Mouse (Mus musculus): ENCODE measurements around the gene Arhgef7. TPM values are rescaled to one million over a fixed set of nuclear protein-coding genes. Genes with fewer than 3 reads are reported as not detected.
A peak's percentile ranks its signal among the peaks of the same experiment; 100 is the strongest.

The Arhgef7 gene
- polyA plus RNA-seq, 1 experiment from 2014 or later = 62.3 TPM

DNA sequence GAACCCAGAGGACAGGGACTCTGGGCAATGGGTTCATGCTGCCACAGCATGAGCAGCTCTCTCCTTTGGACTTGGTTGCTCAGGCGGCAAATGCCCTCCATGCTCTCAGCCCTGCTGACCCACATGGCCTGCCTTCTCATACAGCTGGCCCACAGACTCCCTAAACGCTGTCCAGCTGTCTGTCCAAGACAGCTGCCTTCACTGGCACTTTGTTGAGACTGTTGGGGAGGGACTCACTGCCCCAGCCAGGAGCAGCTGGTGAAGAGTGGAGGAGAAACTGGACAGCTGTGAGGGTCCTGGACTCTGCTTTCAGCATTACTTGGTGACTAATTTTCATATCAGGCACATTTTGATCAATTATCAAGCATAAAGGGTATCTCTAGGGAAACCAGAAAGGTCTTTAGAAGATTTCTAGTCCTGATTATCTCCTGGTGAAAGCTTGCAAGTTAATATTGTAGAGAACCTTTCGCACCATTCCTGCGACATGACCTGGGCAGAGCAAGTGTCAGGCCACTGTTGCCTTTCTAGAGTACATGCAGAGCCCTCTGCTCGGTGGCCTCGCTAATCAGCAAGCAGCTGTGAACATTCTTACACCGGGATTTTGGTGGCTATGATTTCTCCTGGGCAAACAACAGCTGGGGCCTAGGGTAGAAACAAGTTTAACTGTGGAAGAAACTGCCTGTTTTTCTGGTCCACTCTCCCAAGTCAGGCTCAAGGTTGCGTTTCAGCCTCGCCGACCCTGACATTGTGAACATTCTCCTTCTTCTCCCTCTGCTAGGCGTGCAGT, 25.8 kb downstream of the Arhgef7 start:
- 82% methylated on average over 11 of the region's 11 CpGs for WGBS
- H3K9me3 ChIP-seq (replicated peaks) = no peaks in the 10 kb centered on the region
- H3K9ac ChIP-seq (replicated peaks) = no peak overlapping the region
- no peak overlapping the region for H3K27ac ChIP-seq (replicated peaks)
- ATAC-seq (ENCODE audit: low FRiP score) = no peak
- H3K4me1 ChIP-seq = peaks cover 13% of the 10 kb centered on the region
- H3K36me3 ChIP-seq = no peaks in the 10 kb centered on the region
- H3K4me3 ChIP-seq (replicated peaks) = no peak overlapping the region
- no peak overlapping the region for H3K4me2 ChIP-seq
- H3K27me3 ChIP-seq (replicated peaks) = no peaks in the 10 kb centered on the region

- Histone ChIP-seq H3K9ac (replicated peaks) (no peak overlapping the region), H3K9me3 (replicated peaks) (no peaks in the 10 kb centered on the region), H3K4me3 (replicated peaks) (no peak overlapping the region), H3K36me3 (no peaks in the 10 kb centered on the region), H3K27ac (replicated peaks) (no peak overlapping the region), H3K4me2 (no peak overlapping the region), H3K4me1 (peaks cover 25% of the 10 kb centered on the region), H3K27me3 (replicated peaks) (no peaks in the 10 kb centered on the region)
- no peak for ATAC-seq (ENCODE audit: low FRiP score)
These were observed 27.2 kb downstream of the Arhgef7 start for GRCm38 (mm10) chr8:11754723-11755122.

GRCm38 (mm10) chr8:11755873-11756272, 28.4 kb downstream of the Arhgef7 start:
- H3K9me3 ChIP-seq (replicated peaks) = no peaks in the 10 kb centered on the region
- WGBS = 18% methylated on average over 5 of the region's 5 CpGs
- no peak overlapping the region for H3K4me2 ChIP-seq
- H3K36me3 ChIP-seq = no peaks in the 10 kb centered on the region
- no peak overlapping the region for H3K27ac ChIP-seq (replicated peaks)
- H3K9ac ChIP-seq (replicated peaks) = no peak overlapping the region
- no peaks in the 10 kb centered on the region for H3K27me3 ChIP-seq (replicated peaks)
- no peak for ATAC-seq (ENCODE audit: low FRiP score)
- no peak overlapping the region for H3K4me3 ChIP-seq (replicated peaks)
- peaks cover 26% of the 10 kb centered on the region for H3K4me1 ChIP-seq

GRCm38 (mm10) chr8:11757568-11758481, 30.3 kb downstream of the Arhgef7 start:
- Histone ChIP-seq H3K9me3 (replicated peaks) (no peaks in the 10 kb centered on the region), H3K27ac (replicated peaks) (peak overlapping the region; percentile 88), H3K27me3 (replicated peaks) (no peaks in the 10 kb centered on the region), H3K4me3 (replicated peaks) (peak overlapping the region; percentile 83), H3K4me1 (peaks cover 30% of the 10 kb centered on the region), H3K4me2 (peak overlapping the region; percentile 93), H3K36me3 (no peaks in the 10 kb centered on the region), H3K9ac (replicated peaks) (peak overlapping the region; percentile 81)
- WGBS = 3% methylated on average over 59 of the region's 59 CpGs
- peak; percentile 94 for ATAC-seq (ENCODE audit: low FRiP score)

DNA sequence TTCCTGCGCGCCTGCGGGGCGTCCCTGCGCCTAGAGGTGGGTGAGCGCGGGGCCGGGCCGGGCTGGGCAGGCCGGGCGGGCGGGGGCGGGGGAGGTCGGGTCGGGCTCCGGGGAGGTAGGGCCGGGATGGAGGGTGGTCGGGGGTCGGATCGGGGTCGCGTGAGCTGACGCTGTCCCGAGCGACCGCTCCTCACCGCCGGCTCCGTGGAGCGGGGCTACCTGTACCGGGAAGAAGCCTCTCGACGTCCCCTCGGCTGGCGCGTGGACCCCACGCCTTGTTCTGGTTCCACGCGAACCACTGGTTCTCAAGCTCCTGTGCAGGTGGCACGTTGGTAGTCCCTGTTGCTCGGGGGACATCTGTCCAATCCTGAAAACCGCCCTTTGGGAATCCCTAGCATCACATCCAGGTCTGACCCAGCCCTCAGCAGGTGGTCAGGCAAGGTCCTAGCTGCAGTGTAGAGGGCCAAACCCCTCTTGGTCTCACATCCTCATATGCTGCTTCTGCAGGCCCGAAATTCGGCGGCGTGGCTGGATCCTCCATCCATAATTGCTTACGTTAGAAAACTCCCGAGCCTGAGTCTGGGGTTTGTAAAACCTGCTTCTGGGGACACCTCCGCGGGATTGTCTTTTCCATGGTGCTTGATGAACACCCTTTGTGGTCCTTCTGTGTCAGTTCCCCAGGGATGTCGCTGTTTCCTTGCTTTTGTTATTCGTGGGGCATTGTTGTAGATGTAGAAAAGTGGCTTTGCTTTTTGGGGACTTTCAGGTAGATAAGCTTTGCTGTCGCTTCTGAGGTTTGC, 31.2 kb downstream of the Arhgef7 start:
- peak overlapping the region; percentile 81 for H3K9ac ChIP-seq (replicated peaks)
- WGBS = 1% methylated on average over 31 of the region's 53 CpGs
- H3K4me2 ChIP-seq = peak overlapping the region; percentile 93
- peak; percentile 25 for ATAC-seq (ENCODE audit: low FRiP score)
- H3K9me3 ChIP-seq (replicated peaks) = no peaks in the 10 kb centered on the region
- no peaks in the 10 kb centered on the region for H3K27me3 ChIP-seq (replicated peaks)
- H3K27ac ChIP-seq (replicated peaks) = peak overlapping the region; percentile 88
- peaks cover 30% of the 10 kb centered on the region for H3K4me1 ChIP-seq
- H3K36me3 ChIP-seq = no peaks in the 10 kb centered on the region
- H3K4me3 ChIP-seq (replicated peaks) = peak overlapping the region; percentile 83

DNA sequence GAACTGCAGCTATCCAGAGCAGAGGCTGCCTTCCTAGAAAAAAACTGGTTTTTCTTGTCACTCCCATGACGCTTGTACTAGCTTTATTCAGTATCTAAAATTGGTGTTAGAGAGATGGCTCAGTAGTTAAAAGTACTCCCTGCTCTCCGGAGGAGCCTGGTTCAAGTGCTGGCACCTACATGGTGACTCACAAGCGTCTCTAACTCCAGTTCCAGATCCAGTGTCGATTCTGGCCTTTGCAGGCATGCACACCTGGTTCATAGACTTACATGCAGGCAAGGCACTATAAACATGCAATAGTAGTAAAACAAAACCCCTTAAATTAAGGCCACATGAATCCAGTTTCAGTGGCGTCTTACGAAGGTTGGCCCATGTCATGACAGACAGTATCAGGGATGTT, 34.0 kb downstream of the Arhgef7 start:
- H3K27me3 ChIP-seq (replicated peaks) = no peaks in the 10 kb centered on the region
- no peak overlapping the region for H3K27ac ChIP-seq (replicated peaks)
- H3K9me3 ChIP-seq (replicated peaks) = no peaks in the 10 kb centered on the region
- no peak overlapping the region for H3K4me2 ChIP-seq
- no peak for ATAC-seq (ENCODE audit: low FRiP score)
- H3K36me3 ChIP-seq = no peaks in the 10 kb centered on the region
- 92% methylated on average over 6 of the region's 6 CpGs for WGBS
- no peak overlapping the region for H3K4me3 ChIP-seq (replicated peaks)
- H3K9ac ChIP-seq (replicated peaks) = no peak overlapping the region
- peaks cover 27% of the 10 kb centered on the region for H3K4me1 ChIP-seq

DNA sequence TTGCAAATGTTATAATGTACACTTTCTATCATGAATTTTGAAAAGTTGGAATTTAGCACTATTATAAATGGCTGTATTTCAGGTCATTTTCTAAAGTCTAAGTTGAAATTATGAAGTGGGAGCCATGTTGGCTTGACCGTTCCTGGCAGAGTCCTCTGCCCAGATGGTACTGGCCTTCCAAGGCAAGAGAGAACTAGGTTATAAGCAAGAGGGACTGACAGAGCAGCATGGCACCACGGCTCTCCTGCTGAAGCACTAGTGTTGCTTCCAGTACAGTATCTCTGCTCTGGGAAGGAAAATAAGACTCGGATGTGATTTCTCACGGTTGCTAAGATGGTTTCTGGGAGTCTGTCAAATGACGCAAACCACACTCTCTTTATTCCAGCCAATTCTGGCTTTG, 34.5 kb downstream of the Arhgef7 start:
- no peak overlapping the region for H3K4me2 ChIP-seq
- H3K4me3 ChIP-seq (replicated peaks) = no peak overlapping the region
- WGBS = 87% methylated on average over 5 of the region's 5 CpGs
- ATAC-seq (ENCODE audit: low FRiP score) = no peak
- no peak overlapping the region for H3K9ac ChIP-seq (replicated peaks)
- H3K9me3 ChIP-seq (replicated peaks) = no peaks in the 10 kb centered on the region
- H3K27me3 ChIP-seq (replicated peaks) = no peaks in the 10 kb centered on the region
- H3K36me3 ChIP-seq = 0 out of 2 replicates have a peak, but pooled peaks cover 3% of the 10 kb centered on the region
- H3K27ac ChIP-seq (replicated peaks) = no peak overlapping the region
- H3K4me1 ChIP-seq = peaks cover 29% of the 10 kb centered on the region

DNA sequence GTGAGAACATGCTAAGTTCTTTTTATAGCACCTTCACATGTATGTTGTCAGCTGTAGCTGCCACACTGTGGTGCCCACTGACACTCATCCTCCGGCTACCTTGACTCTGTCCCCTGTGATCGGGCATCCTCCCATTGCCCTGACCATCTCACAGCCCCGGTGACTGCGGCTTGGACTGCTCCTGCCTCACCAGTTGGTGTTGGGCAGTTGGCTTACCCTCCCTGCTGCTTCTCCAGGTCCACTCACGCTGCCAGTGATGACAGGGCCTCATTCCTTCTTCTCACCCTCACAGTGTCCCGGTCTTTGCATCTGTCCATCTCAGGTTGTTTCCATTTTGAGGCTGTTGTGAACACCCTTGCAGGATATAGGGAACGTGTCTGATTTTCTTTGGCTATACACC, 35.3 kb downstream of the Arhgef7 start:
- WGBS = 92% methylated on average over 7 of the region's 7 CpGs
- Histone ChIP-seq H3K27me3 (replicated peaks) (no peaks in the 10 kb centered on the region), H3K9me3 (replicated peaks) (no peaks in the 10 kb centered on the region), H3K36me3 (0 out of 2 replicates have a peak, but pooled peaks cover 4% of the 10 kb centered on the region), H3K4me3 (replicated peaks) (no peak overlapping the region), H3K27ac (replicated peaks) (no peak overlapping the region), H3K9ac (replicated peaks) (no peak overlapping the region), H3K4me1 (peaks cover 22% of the 10 kb centered on the region), H3K4me2 (no peak overlapping the region)
- ATAC-seq (ENCODE audit: low FRiP score) = no peak

DNA sequence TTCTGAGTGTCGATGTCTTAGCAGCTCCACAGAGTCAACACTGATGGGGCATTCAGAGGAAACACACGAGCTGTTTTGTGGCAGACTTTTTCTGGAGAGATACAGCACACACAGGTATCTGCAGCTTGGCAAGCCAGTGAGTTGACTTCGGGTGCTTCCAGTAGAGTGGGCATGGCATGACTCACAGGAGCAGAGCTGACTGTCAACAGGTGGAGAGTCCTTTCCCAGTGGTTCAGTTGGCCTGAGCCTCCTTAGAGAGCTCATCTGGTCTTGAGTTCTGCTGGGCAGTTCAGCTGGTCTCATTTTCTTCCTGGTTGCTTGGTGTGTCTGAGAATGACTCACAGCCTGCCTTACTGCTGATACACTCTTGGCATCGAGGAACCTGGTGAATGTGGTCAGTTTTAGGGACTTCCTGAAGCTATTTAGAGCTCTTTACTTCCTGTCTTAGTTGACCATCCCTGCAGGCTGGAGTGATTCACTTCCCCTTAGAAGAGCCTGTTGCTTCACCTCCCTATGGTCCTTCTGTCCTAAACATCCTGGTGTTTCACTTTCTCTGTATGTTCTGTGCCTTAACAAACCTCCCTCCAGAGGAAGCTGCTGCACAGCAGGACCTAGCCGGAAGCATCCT, 39.8 kb downstream of the Arhgef7 start:
- no peak for ATAC-seq (ENCODE audit: low FRiP score)
- H3K4me3 ChIP-seq (replicated peaks) = no peak overlapping the region
- no peaks in the 10 kb centered on the region for H3K9me3 ChIP-seq (replicated peaks)
- peaks cover 32% of the 10 kb centered on the region for H3K4me1 ChIP-seq
- H3K36me3 ChIP-seq = 0 out of 2 replicates have a peak, but pooled peaks cover 4% of the 10 kb centered on the region
- WGBS = 93% methylated on average over 5 of the region's 5 CpGs
- no peak overlapping the region for H3K27ac ChIP-seq (replicated peaks)
- H3K27me3 ChIP-seq (replicated peaks) = no peaks in the 10 kb centered on the region
- H3K4me2 ChIP-seq = no peak overlapping the region
- no peak overlapping the region for H3K9ac ChIP-seq (replicated peaks)

DNA sequence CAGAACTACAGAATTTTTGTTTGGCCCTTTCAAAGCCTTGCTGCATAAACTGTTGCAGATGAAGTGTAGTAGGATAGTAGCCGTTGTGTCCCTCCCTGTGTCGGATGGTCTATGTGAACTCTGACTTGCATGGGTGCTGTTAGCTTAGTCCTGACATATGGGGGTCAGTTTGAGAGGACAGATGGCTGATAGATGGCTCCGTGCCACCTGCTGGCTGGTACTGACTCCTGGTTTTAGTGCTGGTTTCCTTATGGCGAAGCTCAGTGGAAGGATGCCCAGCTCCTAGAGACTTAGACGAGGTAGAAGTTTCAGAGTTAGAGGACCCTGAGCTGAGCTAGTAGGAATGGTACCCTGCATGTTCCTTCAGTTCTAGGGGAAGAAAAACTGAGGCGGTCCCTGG, 42.5 kb downstream of the Arhgef7 start:
- WGBS = 87% methylated on average over 6 of the region's 6 CpGs
- no peak overlapping the region for H3K27ac ChIP-seq (replicated peaks)
- H3K36me3 ChIP-seq = 0 out of 2 replicates have a peak, but pooled peaks cover 4% of the 10 kb centered on the region
- no peak overlapping the region for H3K4me2 ChIP-seq
- ATAC-seq (ENCODE audit: low FRiP score) = no peak
- H3K4me1 ChIP-seq = peaks cover 58% of the 10 kb centered on the region
- no peak overlapping the region for H3K4me3 ChIP-seq (replicated peaks)
- H3K9me3 ChIP-seq (replicated peaks) = no peaks in the 10 kb centered on the region
- H3K27me3 ChIP-seq (replicated peaks) = no peaks in the 10 kb centered on the region
- no peak overlapping the region for H3K9ac ChIP-seq (replicated peaks)
